Mouse (Mus musculus): ENCODE measurements around the gene Slc38a1.

Gene Slc38a1

DNA sequence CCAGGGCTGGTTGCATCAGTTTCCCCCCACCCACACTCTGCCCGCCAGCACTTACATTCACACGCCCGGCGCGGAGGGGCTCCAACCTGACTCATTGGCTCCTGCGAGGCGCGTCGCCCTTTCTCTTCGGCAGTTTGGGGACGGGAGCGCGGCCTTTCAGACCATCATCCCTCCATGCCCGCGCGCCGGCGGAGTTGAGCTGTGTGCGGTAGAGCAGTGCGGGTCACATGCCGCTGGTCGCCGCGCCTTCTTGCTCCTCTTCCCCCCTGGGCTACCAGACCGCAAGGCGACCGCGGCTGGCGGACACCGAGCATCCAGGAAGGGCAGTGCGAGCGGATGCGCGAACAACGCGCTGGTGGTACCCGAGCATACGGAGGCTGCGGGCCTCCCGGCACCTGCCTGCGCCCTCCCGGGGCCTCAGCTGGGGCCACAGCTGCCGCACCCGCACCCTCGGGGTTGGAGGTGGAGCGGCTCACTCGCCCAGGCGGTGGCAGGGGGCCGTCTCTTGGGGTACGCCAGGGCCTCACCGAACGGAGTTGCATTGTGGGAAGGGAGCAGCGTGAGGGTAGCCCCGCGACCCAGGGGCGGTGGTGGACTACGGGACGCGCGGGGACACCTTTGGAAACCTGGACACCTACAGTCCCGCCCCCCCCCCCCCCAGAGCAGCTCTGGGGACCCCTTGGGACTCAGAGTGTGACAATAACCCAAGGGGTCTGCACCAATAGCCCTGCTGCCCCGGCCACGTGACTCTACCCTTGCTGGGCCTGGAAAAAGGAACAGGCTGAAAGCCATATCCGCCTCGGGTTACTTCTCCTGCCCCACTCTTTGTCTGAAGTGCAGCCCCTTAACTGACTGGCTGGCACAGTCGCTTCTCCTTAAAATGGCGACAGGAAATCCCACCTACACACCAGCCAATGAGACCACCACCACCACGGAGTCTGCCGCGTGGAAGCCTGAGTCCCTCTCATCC lies at the start of gene Slc38a1:
Gene Slc38a1, minus strand, starts transcription at position 478 of the 970 bp plus-strand sequence.
- peak; percentile 59 for DNase-seq (ENCODE audit: low spot score)

DNA sequence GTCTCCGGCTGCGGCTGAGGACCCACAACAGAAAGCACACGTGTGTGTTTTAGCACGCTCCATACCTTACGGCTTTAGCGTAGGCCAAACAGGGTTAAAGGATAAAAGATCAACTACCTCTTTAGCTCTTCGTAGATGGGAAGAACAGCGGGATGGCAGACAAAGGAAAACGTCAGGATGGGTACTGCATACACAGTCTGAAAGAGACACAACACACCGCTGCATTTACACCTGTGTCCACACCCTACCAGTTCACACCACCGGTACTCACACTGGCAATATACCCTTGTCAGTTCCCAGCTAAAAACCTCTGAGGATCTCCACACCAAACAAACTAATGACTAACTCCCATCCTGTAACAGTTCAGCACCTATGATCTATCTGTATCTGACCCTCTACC lies 49.7 kb upstream of the Slc38a1 start:
- DNase-seq (ENCODE audit: low spot score) = no peak

DNA sequence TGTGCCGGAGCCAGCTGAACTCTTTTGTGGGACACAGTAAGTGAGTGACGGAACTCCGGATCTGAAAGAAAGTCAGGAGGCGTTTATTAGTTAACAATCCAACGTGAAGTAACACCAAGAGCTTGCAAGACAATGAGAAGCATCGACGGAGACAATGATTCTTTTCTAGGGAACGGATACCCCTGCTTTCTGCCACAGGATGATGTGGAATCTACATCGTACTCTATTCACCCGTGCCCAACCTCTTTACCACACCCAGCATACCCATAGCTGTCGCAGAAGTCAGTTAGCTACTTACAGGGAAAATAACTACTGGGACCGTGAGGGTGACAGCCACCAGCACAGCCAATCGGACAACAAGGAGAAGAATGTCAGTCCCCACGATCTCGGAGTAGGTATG lies 48.7 kb upstream of the Slc38a1 start:
- no peak for DNase-seq (ENCODE audit: low spot score)

DNA sequence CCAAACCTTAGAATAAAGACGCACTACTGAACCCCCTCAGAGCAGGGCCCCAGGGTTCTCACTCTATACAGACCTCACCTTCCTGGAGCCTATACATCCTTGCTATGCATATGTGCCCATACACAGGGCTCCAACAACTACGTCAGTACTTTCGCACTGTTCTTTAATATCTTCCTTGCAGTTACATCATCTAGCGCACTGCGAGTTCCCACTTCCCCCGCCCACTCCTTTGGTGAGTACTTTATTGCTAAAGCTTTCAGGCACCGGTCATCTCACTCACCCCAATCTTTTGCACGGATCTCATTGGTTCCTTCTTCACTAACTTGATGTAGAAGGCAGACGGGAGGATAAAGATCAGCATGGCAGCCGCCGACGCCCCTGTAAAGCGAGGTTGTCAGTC lies 48.1 kb upstream of the Slc38a1 start:
- no peak for DNase-seq (ENCODE audit: low spot score)

DNA sequence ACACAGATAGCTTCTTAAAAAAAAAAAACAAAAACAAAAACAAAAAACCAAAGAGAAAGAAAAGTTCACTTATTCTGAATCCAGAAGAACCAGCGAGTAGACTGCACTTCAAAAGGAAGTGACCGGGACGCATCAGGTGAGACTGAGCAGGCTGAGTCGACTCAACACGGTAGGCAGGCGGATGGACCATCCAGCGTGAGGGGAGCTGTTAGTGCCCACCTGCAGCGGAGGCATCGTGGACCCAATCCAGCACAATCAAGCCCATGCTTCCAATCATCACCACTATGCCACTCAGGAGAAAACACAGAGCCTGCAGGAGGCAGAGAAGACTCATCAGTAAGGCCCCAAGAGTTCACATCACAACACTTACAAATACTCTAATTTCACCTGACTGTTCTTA lies 47.2 kb upstream of the Slc38a1 start:
- DNase-seq (ENCODE audit: low spot score) = no peak

DNA sequence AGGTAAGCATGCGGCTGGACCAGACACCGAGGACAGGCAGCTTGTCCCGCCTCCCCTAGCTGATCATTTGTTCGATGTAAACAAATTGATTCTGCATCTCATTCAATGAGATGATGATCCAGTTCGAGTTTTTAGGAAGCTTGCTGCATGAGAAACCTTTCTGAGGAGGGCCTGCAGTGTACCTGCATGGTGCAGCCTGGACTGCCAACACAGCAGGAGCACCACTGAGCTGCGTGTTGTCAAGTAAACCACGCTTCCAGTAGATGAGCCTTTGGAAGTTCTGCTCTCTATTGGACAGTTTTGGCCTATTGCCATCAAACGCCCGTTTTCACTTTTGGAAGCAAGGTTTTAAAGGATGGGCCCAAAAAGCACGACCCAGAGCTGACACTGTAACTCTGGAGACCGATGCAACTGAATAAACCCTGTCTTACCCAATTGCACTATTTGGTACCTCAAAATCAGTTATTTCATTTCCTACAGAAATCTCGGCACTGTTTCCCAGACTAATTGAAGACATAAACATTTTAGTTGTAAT lies 46.1 kb upstream of the Slc38a1 start:
- no peak for DNase-seq (ENCODE audit: low spot score)

DNA sequence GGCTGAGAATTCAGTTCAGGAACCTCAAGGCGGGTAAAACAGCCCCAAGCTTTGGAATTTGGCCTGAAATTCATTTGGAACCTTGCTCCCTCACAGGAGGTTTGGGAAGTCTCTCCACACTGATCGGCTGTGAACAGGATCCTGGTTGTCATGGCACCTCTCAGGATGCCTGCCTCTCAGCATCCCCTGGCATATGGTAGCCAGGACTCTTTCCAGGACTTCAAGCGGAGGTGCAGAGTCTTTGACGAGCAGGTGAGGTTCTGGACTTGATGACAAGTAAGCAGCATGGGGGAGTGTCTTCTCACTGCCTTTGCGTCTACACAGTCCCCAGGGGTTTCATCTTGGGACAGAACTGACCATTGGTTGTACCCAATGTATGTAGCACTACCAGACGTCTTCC lies 45.3 kb upstream of the Slc38a1 start:
- DNase-seq (ENCODE audit: low spot score) = no peak

DNA sequence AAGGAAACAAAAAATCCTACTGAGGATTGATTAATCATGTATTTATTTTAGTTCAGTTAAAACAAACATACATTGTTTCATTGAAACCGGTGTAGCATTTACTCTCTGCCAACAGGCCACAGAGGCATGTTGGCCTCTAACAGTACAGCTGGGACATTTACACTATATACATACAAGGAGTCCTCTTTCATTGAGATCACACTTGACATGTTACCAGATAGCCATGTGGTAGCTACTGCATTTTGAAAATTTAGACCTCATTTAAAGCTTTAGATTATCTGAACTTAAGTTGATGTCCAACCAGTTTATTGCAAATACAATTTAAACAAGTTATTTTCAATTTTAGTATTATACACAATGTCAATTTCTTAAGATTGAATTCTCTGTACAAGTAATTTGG lies 44.7 kb upstream of the Slc38a1 start:
- DNase-seq (ENCODE audit: low spot score) = no peak

DNA sequence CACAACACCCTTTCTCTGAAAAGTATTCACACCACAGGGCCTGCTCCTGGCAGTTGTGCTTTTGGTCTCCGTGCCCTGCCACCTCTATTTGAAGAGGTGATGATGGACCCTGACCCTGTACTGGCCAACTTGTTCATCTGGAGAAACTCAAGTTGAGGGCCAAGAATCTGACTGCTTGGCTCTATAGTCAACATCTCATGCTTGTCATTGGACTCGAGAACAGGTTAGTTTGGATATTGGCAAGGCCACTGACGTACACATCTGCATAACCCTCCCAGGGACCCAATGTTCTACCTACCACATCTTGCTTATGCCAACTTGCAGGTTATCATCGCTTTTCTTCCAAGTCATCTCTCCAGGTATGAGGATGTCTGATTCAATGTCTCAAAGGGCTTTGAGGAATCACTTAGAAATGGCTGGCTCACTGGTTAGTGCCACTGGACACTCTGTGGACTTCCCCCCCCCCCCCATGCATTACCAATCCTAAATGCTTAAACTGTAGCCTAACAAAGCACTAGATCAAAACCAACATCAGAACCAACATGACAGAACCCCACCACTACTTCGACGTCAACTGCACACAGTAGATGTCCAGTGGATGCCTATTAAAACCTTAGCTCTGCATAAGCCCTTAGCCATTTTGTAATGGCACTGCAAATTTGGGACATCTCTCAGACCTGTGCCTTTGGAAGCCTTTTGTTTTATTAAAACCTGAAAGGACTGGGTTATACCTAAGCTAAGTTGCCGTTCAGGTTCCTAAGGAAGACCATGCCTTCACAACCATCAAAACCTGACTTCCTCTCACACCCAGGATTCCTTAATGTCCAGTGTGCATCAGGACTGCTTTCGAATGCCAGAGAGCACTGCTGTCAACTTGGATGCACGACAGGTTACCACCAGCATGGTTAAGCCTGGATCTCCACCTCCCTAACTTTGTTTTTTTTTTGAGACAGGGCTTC lies 43.8 kb upstream of the Slc38a1 start:
- DNase-seq (ENCODE audit: low spot score) = no peak

DNA sequence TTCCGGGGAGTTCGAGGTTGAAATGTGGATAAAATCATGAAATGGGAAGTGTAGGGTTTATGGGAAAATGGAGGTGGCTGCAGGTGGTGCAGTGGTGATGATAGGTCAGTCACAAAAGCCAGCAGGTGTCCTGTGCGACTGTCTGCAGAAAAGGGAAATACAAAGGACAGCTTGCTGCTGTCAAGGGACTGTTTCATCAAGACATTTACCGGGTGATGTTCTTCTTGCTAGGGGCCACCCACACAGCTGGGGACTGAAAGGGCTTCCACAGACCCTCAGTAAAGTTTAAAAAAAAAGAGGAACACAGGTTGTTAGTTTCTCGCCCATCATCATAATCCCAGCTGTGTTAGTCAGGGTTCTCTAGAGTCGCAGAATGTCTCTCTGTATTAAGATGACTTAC lies 42.6 kb upstream of the Slc38a1 start:
- no peak for DNase-seq (ENCODE audit: low spot score)

DNA sequence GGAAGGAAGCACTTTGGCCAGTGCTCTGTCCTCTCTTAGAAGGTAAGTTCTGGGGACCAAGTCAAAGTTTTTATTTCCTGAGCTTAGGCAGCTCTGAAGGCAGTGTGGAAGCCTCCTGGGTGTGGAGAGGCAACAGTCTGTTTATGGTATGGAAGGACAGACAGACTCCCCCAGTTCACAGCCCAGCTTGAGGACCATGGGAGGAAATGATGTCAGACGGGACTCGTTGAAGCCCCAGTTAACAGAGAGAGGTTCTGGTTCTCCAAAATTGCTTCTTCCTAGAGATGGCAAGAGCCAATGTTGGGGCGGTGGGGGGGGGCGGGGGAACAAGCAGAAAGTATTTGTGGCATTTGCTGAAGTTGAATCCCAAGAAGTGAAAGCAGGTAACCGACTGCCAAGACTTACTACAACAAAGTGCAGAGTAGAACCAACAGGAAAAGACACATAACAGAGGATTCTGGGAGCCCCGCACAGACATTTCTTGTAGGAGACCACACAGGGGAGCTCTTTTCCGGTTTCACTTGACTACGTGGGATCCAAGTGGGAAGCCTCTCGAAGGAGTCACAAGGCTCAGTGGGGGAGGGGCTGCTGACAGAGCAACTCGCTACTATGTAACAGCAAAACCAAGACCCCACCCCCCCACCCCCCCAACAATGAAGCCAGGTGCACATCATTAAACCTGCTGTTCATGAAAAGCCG lies 41.6 kb upstream of the Slc38a1 start:
- peak; percentile 83 for DNase-seq (ENCODE audit: low spot score)

DNA sequence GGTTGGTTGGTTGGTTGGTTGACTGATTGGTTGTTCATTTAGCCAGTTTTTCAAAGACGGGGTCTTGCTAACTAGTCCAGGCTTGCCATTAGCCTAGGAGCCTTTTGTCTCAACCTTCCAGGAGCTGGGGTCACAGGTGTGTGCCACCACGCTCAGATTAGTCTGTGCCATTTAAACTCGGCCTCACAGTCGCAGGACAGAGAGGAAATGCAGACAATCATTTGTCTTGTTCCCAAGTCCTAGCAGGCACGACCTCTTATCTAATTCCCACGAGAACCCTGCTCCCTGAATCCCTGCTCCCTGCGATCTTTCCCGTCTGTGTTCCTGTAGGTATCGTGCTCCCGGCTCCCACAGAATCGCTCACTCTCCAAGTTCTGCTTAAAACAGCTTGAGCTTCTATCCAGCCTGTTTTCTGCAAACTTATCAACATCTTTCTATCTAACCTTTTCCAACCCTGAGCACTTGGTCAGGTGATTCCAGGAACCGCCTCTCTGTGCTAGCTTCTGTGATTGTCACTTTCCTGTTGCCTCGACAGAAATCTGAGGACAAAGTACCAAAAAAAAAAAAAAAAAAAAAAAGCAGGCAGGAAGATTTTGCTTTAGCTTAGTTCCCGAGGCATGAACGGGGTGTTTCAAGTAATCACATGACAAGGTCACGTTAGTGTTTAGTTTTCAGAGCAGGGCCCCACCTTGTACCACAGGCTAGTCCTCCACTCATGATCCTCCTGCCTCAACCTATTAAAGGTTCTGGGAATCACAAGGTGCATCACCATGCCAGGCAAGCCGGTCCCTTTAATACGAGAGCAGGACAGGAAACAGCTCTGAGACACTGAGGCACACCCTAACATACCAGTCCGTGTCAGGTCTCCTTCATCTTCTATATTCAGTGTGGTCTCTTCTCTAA lies 36.4 kb upstream of the Slc38a1 start:
- no peak for DNase-seq (ENCODE audit: low spot score)

DNA sequence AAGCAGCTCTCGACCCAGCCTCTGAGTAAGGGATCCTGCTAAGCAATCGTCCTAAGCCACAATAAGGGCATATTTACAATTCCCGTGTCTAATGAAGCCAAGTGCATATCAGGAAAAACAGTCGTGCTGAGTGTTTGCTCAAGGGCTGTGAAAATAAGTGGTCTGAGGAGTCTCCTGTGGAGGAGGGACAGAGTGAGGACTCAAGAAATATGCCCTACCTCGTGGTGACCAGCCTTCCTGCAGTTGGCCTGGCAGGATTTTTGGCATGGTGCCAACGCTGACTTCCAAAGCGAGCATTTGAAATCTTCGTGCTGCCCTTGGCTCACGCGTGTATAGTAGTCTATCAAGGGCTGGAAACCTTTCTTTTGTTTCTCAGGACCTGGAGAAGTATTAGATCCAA lies 33.8 kb upstream of the Slc38a1 start:
- peak; percentile 71 for DNase-seq (ENCODE audit: low spot score)

DNA sequence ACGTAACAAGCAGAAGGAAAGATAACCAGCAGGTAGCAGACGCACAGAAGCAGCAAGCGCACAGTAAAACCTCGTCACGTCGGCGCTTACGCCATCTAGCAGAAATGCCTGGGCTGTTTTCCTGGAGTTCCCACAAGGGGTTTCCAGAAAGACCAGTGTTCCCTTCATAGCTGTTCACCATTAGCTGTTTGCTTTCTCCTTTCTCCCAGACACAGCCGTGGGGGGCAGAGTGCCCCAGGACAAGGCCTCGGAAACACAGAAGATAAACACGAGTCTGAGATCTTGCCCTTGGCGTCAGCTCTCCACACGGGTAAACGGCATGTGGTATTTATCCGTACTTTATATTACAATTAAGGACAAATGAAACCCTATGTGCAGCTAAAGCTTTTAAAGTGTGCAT lies 33.0 kb upstream of the Slc38a1 start:
- DNase-seq (ENCODE audit: low spot score) = peak; percentile 39

DNA sequence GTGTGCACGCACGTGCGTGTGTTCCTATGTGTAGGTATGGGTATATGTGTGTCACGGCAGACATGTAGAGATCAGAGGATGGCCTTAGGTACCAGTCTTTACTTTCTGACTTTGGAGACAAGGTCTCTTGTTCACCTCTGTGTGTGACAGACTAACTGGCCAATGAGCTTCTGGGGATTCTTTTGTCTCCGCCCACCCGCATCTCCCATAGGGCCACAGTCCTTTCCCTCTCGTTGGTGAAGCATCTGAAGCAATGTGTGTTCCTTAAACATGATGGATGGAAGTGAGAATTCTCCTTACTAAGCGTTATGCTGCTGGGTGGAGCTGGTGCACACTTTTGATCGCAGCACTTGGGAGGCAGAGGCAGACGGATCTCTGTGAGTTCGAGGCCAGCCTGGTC lies 32.3 kb upstream of the Slc38a1 start:
- DNase-seq (ENCODE audit: low spot score) = peak; percentile 38

DNA sequence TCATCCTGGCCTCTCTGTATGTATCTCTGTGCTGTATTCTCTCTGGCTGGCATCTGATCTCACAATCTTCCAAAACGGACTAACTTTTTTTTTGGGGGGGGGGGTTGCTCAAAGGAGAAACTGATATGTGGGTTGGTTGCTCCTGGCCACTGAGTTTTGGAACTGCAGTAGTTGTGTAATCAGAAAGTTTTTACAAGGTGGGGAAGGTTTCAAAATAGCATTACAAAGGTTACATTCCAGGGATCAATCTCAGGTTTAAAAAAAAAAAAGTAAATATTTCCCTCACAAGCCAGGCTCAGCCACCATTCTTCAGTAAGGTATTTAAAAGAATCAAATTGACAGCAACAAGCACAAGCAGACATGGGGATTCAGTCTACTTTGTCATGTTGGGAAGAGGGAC lies 31.4 kb upstream of the Slc38a1 start:
- no peak for DNase-seq (ENCODE audit: low spot score)

DNA sequence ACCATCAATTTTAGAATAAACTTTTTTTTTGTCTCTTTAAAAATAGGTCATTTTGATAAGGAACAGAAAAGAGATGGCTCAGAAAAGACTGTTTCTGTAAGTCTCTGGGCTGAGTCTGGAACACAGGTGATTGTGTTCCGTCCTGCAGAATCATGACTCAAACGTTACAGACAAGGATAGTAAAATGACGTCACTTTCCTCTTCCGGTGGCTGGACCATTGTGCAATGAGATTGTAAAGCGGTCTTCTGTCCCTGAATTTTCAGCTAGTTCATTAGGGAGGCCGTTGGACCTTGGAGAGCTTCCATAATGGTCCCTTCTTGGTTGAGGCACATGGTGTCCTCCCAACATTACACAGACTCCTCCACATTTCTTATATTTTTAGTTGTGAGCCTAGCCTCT lies 27.0 kb upstream of the Slc38a1 start:
- no peak for DNase-seq (ENCODE audit: low spot score)

DNA sequence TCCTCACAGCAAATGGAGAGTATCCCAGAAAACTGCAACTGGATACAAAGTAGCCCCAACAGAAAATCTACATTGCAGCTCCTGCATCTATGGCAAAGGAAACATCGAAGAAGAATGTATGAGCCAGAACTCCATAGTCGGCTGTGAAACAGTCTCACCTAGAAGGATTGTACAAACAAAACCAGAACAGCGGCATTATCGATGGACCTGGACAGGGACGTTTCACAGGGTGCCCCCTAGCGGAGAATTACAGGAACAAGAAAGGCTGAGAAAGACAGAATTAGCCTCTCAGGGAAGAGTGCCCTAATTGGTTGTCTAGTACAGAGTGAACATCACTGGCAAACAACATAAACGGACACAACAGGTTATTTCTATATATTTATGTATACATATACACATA lies 23.9 kb upstream of the Slc38a1 start:
- DNase-seq (ENCODE audit: low spot score) = peak; percentile 67

DNA sequence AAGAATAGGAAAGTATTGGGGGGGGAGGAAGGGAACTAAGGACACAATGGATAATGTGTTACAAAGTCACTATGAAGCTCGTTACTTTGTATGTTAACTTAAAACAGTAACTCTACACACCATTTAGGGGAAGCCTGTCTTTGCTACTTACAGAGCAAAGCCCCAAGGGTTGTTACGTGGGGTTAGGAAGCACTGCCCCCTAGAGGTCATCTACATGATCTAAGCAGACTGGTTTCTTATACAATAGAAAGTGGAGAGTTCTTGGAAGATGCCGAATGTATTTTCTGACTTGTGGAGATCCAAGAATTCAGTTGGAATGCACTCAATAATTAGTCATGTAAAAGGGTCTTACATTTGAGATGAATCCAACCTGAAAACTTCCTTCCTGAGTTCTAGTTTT lies 23.2 kb upstream of the Slc38a1 start:
- DNase-seq (ENCODE audit: low spot score) = peak; percentile 75

DNA sequence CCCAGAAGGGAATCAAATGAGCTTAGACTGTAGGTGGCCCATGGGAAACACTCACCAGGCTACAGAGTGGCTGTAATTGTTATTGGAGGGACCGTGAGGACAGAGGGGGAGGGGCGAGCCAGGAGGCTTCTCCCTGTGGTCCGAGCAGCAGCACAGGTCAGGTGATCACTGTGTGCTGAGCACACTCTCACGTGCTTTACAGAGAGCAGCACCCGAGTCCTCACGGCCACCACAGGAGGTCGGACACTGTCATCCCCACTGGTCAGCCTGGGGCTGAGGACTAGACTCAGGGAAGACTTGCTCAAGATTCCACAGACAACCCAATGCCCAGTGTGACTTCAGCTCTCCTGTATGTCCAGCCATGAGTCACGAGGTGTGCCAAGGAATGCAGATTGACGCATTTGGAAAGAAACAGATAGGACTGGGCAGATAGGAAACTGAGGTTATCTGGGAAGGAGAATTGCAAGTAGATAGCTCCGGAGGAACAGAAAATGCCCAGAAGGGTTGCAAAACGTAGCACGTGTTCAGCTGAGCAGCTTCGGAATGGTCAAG lies 18.0 kb upstream of the Slc38a1 start:
- no peak for DNase-seq (ENCODE audit: low spot score)

DNA sequence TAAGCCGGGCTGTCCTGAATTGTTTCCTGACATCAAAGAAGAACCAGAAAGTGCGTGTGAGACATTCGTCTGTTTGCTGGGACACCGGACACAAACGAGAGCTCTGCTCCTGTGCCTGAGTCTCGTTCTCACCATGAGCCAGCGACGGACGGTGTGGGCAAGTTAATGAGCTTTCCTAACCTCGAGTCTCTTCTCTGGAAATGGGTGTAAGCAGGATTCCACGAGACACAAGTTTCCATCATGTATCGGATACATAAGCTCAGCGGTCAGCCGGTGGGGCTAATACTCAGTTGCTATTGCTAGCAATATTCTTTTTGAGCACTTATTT lies 15.5 kb upstream of the Slc38a1 start:
- DNase-seq (ENCODE audit: low spot score) = no peak
